Mouse (Mus musculus) hematopoietic stem cell, adult 5-6 weeks (primary cell): ENCODE measurements at regions not wholly inside any gene's neighbourhood (a gene's known extent, or its start where the extent isn't known, plus 50 kb on each side); places are given as distances from the start of the nearest gene placed in this dataset.

ENCODE experiments used
- ATAC-seq, 2 experiments: fragments of 125-278 bp in 1 of 2; replicated peaks in 1 of 2; 2 replicates each; pipeline ENCODE4 v1.8.0; 2016 to 2017; ENCODE audit warnings: inconsistent platforms in 2 of 2, mild to moderate bottlenecking in 2 of 2, moderate number of reproducible peaks in 2 of 2, low read depth in 1 of 2, moderate TSS enrichment in 1 of 2; ENCODE audit not compliant: low FRiP score in 2 of 2, poor library complexity in 2 of 2, severe bottlenecking in 2 of 2, insufficient read depth in 1 of 2, low TSS enrichment in 1 of 2

GRCm38 (mm10) chr1:62872771-62873170 lies 169.7 kb downstream of the Nrp2 start:
- no peak for ATAC-seq

- peak; percentile 62 to 79 for ATAC-seq
Observed at GRCm38 (mm10) chr1:62875631-62876030, 172.5 kb downstream of the Nrp2 start.

GRCm38 (mm10) chr1:62876685-62877084 lies 173.6 kb downstream of the Nrp2 start:
- ATAC-seq: no peak

- no peak for ATAC-seq
Observed at GRCm38 (mm10) chr1:62880882-62881291, 177.8 kb downstream of the Nrp2 start.

GRCm38 (mm10) chr1:62881477-62881876 lies 178.4 kb downstream of the Nrp2 start:
- ATAC-seq: no peak

GRCm38 (mm10) chr1:62882028-62882427 lies 178.9 kb downstream of the Nrp2 start:
- no peak for ATAC-seq

- ATAC-seq: no peak
Observed at GRCm38 (mm10) chr1:62884876-62885480, 181.9 kb downstream of the Nrp2 start.

GRCm38 (mm10) chr1:62887585-62888483 lies 184.7 kb downstream of the Nrp2 start:
- ATAC-seq: no peak

GRCm38 (mm10) chr1:62901375-62901774 lies 198.3 kb downstream of the Nrp2 start:
- no peak for ATAC-seq

GRCm38 (mm10) chr1:62901871-62902270 lies 198.8 kb downstream of the Nrp2 start:
- no peak for ATAC-seq

GRCm38 (mm10) chr1:62902931-62903453 lies 199.9 kb downstream of the Nrp2 start:
- no peak for ATAC-seq

GRCm38 (mm10) chr1:62905739-62906138 lies 202.7 kb downstream of the Nrp2 start:
- ATAC-seq: no peak

- ATAC-seq: no peak
Observed at GRCm38 (mm10) chr1:62907243-62907642, 204.2 kb downstream of the Nrp2 start.
